Mouse (Mus musculus) C2C12 (cell line): ENCODE data around the gene Ctf2.

Source experiments
- CTCF ChIP-seq: IDR thresholded peaks from one replicate; pipeline ENCODE4 v1.5.1; 2011; ENCODE audit not compliant: control insufficient read depth, insufficient read depth, insufficient read length
- MAX ChIP-seq: IDR thresholded peaks from one replicate; pipeline ENCODE4 v1.6.1; 2011; ENCODE audit warnings: mild to moderate bottlenecking, control low read depth
- MYOG ChIP-seq: IDR thresholded peaks from one replicate; pipeline ENCODE4 v1.6.1; 2011; ENCODE audit not compliant: control insufficient read depth, insufficient read length; ENCODE audit errors: extremely low read depth
- USF1 ChIP-seq: IDR thresholded peaks from one replicate; pipeline ENCODE4 v1.6.1; 2011; ENCODE audit warnings: low read depth, mild to moderate bottlenecking, control low read depth, moderate library complexity

DNA sequence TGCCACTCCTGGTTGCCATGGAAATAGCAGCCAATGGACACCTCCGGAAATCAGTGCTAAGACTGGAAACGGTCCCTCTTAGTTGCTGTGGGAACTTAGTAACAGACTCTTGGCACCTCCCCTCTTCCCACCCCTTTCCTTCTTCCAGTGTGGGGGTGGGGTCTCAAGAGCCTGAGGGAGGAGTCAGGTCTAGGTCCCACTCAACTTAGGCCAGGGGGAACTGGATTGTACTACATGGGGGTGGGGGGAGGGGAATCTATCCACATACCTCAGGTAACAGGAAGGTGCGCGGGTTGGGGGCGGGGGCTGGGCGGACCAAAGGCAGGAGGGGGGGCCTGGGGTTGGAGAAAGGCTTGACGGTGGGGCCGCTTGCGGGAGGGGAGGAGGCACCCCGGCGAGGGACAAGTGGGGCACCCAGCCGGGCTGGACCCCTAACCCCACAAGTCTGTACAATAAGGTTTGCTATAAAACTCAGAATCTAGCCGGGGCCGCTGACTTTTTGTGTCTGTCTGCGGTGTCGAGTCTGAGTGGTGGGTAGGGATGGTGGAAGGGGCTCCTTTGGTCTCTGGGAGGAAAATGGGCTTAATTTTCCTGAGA, 37.1 kb upstream of the Ctf2 start:
- no peak for TF ChIP-seq USF1
- TF ChIP-seq CTCF: no peak
- no peak for TF ChIP-seq MAX
- TF ChIP-seq MYOG: no peak
